Mouse (Mus musculus) heart, adult 9 months (tissue): ENCODE results near the gene Mrpl47.
"Not testable (repeated sequence)": the region's sequence is repeated elsewhere in the genome, so short reads cannot be mapped to it uniquely, and the experiment has no call there.

Experiments used
- DNase-seq, 2 experiments: peaks; one replicate each; pipeline ENCODE4 v3.0.0; 2022; ENCODE audit warnings: low spot score in 2 of 2

Gene Mrpl47

GRCm38 (mm10) chr3:32705647-32706348, 31.6 kb downstream of the Mrpl47 start, which contains the start of gene Actl6a:
Actl6a (plus strand) TSS chr3:32706298.
- not testable (repeated sequence) for DNase-seq

GRCm38 (mm10) chr3:32704632-32705031, 32.8 kb downstream of the Mrpl47 start:
- DNase-seq: not testable (repeated sequence)

GRCm38 (mm10) chr3:32704021-32704420, 33.4 kb downstream of the Mrpl47 start:
- DNase-seq: not testable (repeated sequence)

- peak; percentile 60 to 87 for DNase-seq
These were observed 39.1 kb downstream of the Mrpl47 start for GRCm38 (mm10) chr3:32698228-32698863.

GRCm38 (mm10) chr3:32695583-32695980, 41.8 kb downstream of the Mrpl47 start:
- DNase-seq: no peak

GRCm38 (mm10) chr3:32694737-32695582, 42.4 kb downstream of the Mrpl47 start:
- DNase-seq: no peak

GRCm38 (mm10) chr3:32694211-32694610, 43.2 kb downstream of the Mrpl47 start:
- DNase-seq: no peak

GRCm38 (mm10) chr3:32691841-32692240, 45.6 kb downstream of the Mrpl47 start:
- DNase-seq: no peak

- DNase-seq: no peak
These were observed 46.5 kb downstream of the Mrpl47 start for GRCm38 (mm10) chr3:32690901-32691300.

- DNase-seq: no peak
These were observed 47.4 kb downstream of the Mrpl47 start for GRCm38 (mm10) chr3:32690008-32690407.

GRCm38 (mm10) chr3:32689567-32689999, 47.8 kb downstream of the Mrpl47 start:
- no peak for DNase-seq

GRCm38 (mm10) chr3:32687156-32687555, 50.2 kb downstream of the Mrpl47 start:
- DNase-seq: no peak

GRCm38 (mm10) chr3:32686537-32686936, 50.9 kb downstream of the Mrpl47 start:
- DNase-seq: no peak

GRCm38 (mm10) chr3:32684631-32685030, 52.8 kb downstream of the Mrpl47 start:
- DNase-seq: peak; percentile 12 to 25

- no peak for DNase-seq
These were observed 54.4 kb downstream of the Mrpl47 start for GRCm38 (mm10) chr3:32682910-32683531.

GRCm38 (mm10) chr3:32676393-32676792, 61.0 kb downstream of the Mrpl47 start:
- DNase-seq: no peak
